Mouse (Mus musculus): Measurements from ENCODE around the gene Tcf15.

Tcf15 gene

GRCm38 (mm10) chr2:152169377-152169776, 26.0 kb downstream of the Tcf15 start:
- DNase-seq (ENCODE audit: low read depth, low spot score) = no peak

- no peak for DNase-seq (ENCODE audit: low read depth, low spot score)
These were observed 31.5 kb downstream of the Tcf15 start for GRCm38 (mm10) chr2:152174861-152175260.

- no peak for DNase-seq (ENCODE audit: low read depth, low spot score)
These were observed 33.3 kb downstream of the Tcf15 start for GRCm38 (mm10) chr2:152176659-152177058.

- DNase-seq (ENCODE audit: low read depth, low spot score) = no peak
These were observed 33.9 kb downstream of the Tcf15 start for GRCm38 (mm10) chr2:152177162-152177805.

- DNase-seq (ENCODE audit: low read depth, low spot score) = no peak
These were observed 34.4 kb downstream of the Tcf15 start for GRCm38 (mm10) chr2:152177806-152178170.

GRCm38 (mm10) chr2:152178345-152178744, 35.0 kb downstream of the Tcf15 start:
- DNase-seq (ENCODE audit: low read depth, low spot score) = no peak

GRCm38 (mm10) chr2:152179301-152179700, 35.9 kb downstream of the Tcf15 start:
- DNase-seq (ENCODE audit: low read depth, low spot score) = no peak

- DNase-seq (ENCODE audit: low read depth, low spot score) = no peak
These were observed 37.0 kb downstream of the Tcf15 start for GRCm38 (mm10) chr2:152180323-152180722.

- no peak for DNase-seq (ENCODE audit: low read depth, low spot score)
These were observed 43.8 kb downstream of the Tcf15 start for GRCm38 (mm10) chr2:152187132-152187531.

- DNase-seq (ENCODE audit: low read depth, low spot score) = no peak
These were observed 45.9 kb downstream of the Tcf15 start for GRCm38 (mm10) chr2:152189213-152189612.

GRCm38 (mm10) chr2:152189640-152190039, 46.3 kb downstream of the Tcf15 start:
- no peak for DNase-seq (ENCODE audit: low read depth, low spot score)

- DNase-seq (ENCODE audit: low read depth, low spot score) = no peak
These were observed 46.8 kb downstream of the Tcf15 start for GRCm38 (mm10) chr2:152190161-152190560.

GRCm38 (mm10) chr2:152192591-152193345, 49.4 kb downstream of the Tcf15 start:
- DNase-seq (ENCODE audit: low read depth, low spot score) = no peak

GRCm38 (mm10) chr2:152193346-152193710, 50.0 kb downstream of the Tcf15 start:
- DNase-seq (ENCODE audit: low read depth, low spot score) = no peak

- no peak for DNase-seq (ENCODE audit: low read depth, low spot score)
These were observed 51.2 kb downstream of the Tcf15 start for GRCm38 (mm10) chr2:152194586-152194985.

- no peak for DNase-seq (ENCODE audit: low read depth, low spot score)
These were observed 53.5 kb downstream of the Tcf15 start for GRCm38 (mm10) chr2:152196896-152197295.

GRCm38 (mm10) chr2:152197301-152197712, 53.9 kb downstream of the Tcf15 start:
- DNase-seq (ENCODE audit: low read depth, low spot score) = peak; percentile 90

Data from forelimb bud, embryonic 11.5 days (tissue).